11 mouse cellular contexts compared by ENCODE assay signal in the genomic region with DNA sequence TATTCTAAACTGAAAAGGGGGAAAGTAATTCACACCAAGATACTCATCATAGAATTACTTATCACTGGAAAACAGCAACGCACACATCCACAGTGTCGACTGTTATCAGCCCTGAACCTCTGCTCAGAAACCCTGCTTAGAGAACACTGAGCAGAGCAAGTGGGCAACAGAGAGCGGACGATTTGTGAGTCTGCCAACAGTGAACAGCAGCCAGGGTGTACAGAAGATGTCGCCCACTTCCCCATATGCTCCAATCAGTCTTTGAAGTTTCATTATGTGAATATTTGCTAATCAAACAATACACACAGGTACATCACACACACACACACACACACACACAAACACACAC. TPM values are rescaled to one million over a fixed set of nuclear protein-coding genes. Genes with fewer than 3 reads are reported as not detected.
DNase-seq lines count a peak whose midpoint lies in the region; ATAC-seq and TF ChIP-seq lines count a peak whose summit lies in the region.
"Had no signal": no experiment of that assay in that cellular context is flagged by ENCODE, and none has a peak within 500 bp of the region (broad histone marks: within the 10 kb centered on the region; RNA-seq: fewer than 3 reads in every experiment).

No protein-coding gene starts in this region.

- no peak for TF ChIP-seq CTCF in heart, postnatal 0 days (IDR thresholded peaks at IDR 0.05; ENCODE audit: low read depth)
- TF ChIP-seq CTCF in MEL (IDR thresholded peaks at IDR 0.05 in 2 of 3, conservative IDR thresholded peaks at IDR 0.05 in 1 of 3; ENCODE audit: control insufficient read depth in 1 of 3, insufficient read depth in 1 of 3, low read depth in 2 of 3, low read length in 3 of 3, poor library complexity in 1 of 3, severe bottlenecking in 1 of 3): no peak

- no peak for ATAC-seq in heart, postnatal 0 days (ENCODE audit: insufficient read depth, low read depth)
- peak; percentile 71 for ATAC-seq in common myeloid progenitor, adult 5-6 weeks (replicated peaks; ENCODE audit: low read depth, poor library complexity, severe bottlenecking)
- peak; percentile 84 for ATAC-seq in liver, embryonic 12.5 days
- no peak for ATAC-seq in neural tube, embryonic 15.5 days (ENCODE audit: low FRiP score)
- ATAC-seq in erythroid progenitor cell, adult 5-6 weeks (replicated peaks; ENCODE audit: low FRiP score, poor library complexity, severe bottlenecking): no peak

- TF ChIP-seq EP300 in heart, postnatal 0 days (IDR thresholded peaks at IDR 0.05; ENCODE audit: low read depth): no peak
- peak; percentile 92 to 94 for TF ChIP-seq EP300 in MEL (IDR thresholded peaks at IDR 0.05; ENCODE audit: low read depth in 1 of 2, low read length in 2 of 2)

- TF ChIP-seq POLR2A in MEL (IDR thresholded peaks at IDR 0.05; ENCODE audit: control insufficient read depth in 1 of 2, insufficient read depth in 1 of 2, low read depth in 1 of 2, low read length in 2 of 2, poor library complexity in 1 of 2): 0 out of 4 replicates have a peak, but pooled peaks of 1 of the 2 experiments have one; percentile 7

- 20% methylated on average over 5 of the region's 5 CpGs for WGBS in heart, postnatal 0 days
- WGBS in liver, embryonic 12.5 days (ENCODE audit: insufficient replicate concordance): 11% methylated on average over 5 of the region's 5 CpGs
- 74% methylated on average over 5 of the region's 5 CpGs for WGBS in neural tube, embryonic 15.5 days

- peaks cover 31% of the 10 kb centered on the region for H3K4me1 ChIP-seq in heart, postnatal 0 days (ENCODE audit: control insufficient read depth, insufficient read depth)
- H3K4me1 ChIP-seq in MEL (ENCODE audit: control insufficient read depth in 1 of 2, insufficient read depth in 2 of 2, low read length in 2 of 2): peaks cover 21 to 38% of the 10 kb centered on the region in 2 experiments
- peaks cover 48% of the 10 kb centered on the region for H3K4me1 ChIP-seq in liver, embryonic 12.5 days
- H3K4me1 ChIP-seq in neural tube, embryonic 15.5 days: peaks cover 30% of the 10 kb centered on the region

- no peak for TF ChIP-seq RAD21 in MEL (IDR thresholded peaks at IDR 0.05; ENCODE audit: low read depth, low read length)

- H3K4me3 ChIP-seq in heart, postnatal 0 days (ENCODE audit: low read depth, low read length): no peak overlapping the region
- peak overlapping the region; percentile 48 to 49 for H3K4me3 ChIP-seq in MEL (ENCODE audit: control insufficient read depth in 1 of 2, insufficient read depth in 1 of 2, low read depth in 2 of 2, low read length in 2 of 2)
- H3K4me3 ChIP-seq in liver, embryonic 12.5 days: peak overlapping the region; percentile 8; the same call in 1 of the 2 replicates
- no peak overlapping the region for H3K4me3 ChIP-seq in neural tube, embryonic 15.5 days (replicated peaks)

- no peak for DNase-seq in heart, postnatal 0 days (ENCODE audit: low spot score)
- no peak for DNase-seq in heart, adult 11 months
- peak; percentile 93 for DNase-seq in MEL (ENCODE audit: low read depth, low spot score)
- no peak for DNase-seq in adrenal gland, adult 8-10 months
- DNase-seq: cerebellum, adult 9-11 months; thymus, postnatal 4 days had no signal

- H3K9me3 ChIP-seq in heart, postnatal 0 days (replicated peaks; ENCODE audit: control insufficient read depth, low read length): no peaks in the 10 kb centered on the region
- no peaks in the 10 kb centered on the region for H3K9me3 ChIP-seq in MEL (replicated peaks; ENCODE audit: insufficient read depth, low read length)
- H3K9me3 ChIP-seq in liver, embryonic 12.5 days (replicated peaks): no peaks in the 10 kb centered on the region
- no peaks in the 10 kb centered on the region for H3K9me3 ChIP-seq in neural tube, embryonic 15.5 days (replicated peaks)

- peak overlapping the region; percentile 52 for H3K27ac ChIP-seq in heart, postnatal 0 days (ENCODE audit: low read depth)
- peak overlapping the region; percentile 88 for H3K27ac ChIP-seq in MEL (ENCODE audit: control insufficient read depth, low read depth, low read length)
- H3K27ac ChIP-seq in liver, embryonic 12.5 days: peak overlapping the region; percentile 58; the same call in 1 of the 2 replicates
- H3K27ac ChIP-seq in neural tube, embryonic 15.5 days (replicated peaks): no peak overlapping the region

- H3K9ac ChIP-seq in heart, postnatal 0 days (replicated peaks; ENCODE audit: low read depth, low read length): no peak overlapping the region
- H3K9ac ChIP-seq in MEL (ENCODE audit: control insufficient read depth, low read depth, low read length, poor library complexity, severe bottlenecking): peak overlapping the region; percentile 51; the same call in 1 of the 2 replicates
- no peak overlapping the region for H3K9ac ChIP-seq in liver, embryonic 12.5 days
- H3K9ac ChIP-seq in neural tube, embryonic 15.5 days (replicated peaks): no peak overlapping the region

- H3K27me3 ChIP-seq in heart, postnatal 0 days (ENCODE audit: control insufficient read depth, insufficient read depth, low read length): no peaks in the 10 kb centered on the region
- H3K27me3 ChIP-seq in MEL (ENCODE audit: control insufficient read depth in 1 of 2, insufficient read depth in 2 of 2, low read length in 2 of 2): no peaks in the 10 kb centered on the region
- 0 out of 2 replicates have a peak, but pooled peaks cover 7% of the 10 kb centered on the region for H3K27me3 ChIP-seq in liver, embryonic 12.5 days (replicated peaks)
- no peaks in the 10 kb centered on the region for H3K27me3 ChIP-seq in neural tube, embryonic 15.5 days (replicated peaks)

- peaks cover 14% of the 10 kb centered on the region for H3K36me3 ChIP-seq in heart, postnatal 0 days (replicated peaks; ENCODE audit: control insufficient read depth, insufficient read depth, low read length)
- peaks cover 0 to 36% of the 10 kb centered on the region in 2 experiments; a peak in 2 of 4 replicates for H3K36me3 ChIP-seq in MEL (ENCODE audit: control insufficient read depth in 1 of 2, insufficient read depth in 2 of 2, low read length in 2 of 2)
- peaks cover 12% of the 10 kb centered on the region; the same call in 1 of the 2 replicates for H3K36me3 ChIP-seq in liver, embryonic 12.5 days
- H3K36me3 ChIP-seq in neural tube, embryonic 15.5 days: peaks cover 10% of the 10 kb centered on the region

- no peaks in the 10 kb centered on the region for H3K79me2 ChIP-seq in MEL (ENCODE audit: control insufficient read depth, insufficient read depth, low read length, poor library complexity)

- H3K4me2 ChIP-seq in heart, postnatal 0 days (ENCODE audit: low read depth, low read length): no peak overlapping the region
- peak overlapping the region; percentile 57 for H3K4me2 ChIP-seq in liver, embryonic 12.5 days
- H3K4me2 ChIP-seq in neural tube, embryonic 15.5 days: no peak overlapping the region
- H3K4me2 ChIP-seq: midbrain, embryonic 11.5 days had no signal

TF ChIP-seq in MEL, 35 proteins besides CTCF, POLR2A, EP300 and RAD21 (continues in another document):
- TF ChIP-seq TCF12 (IDR thresholded peaks at IDR 0.05; ENCODE audit: low read depth, low read length) (peak; percentile 98), UBTF (IDR thresholded peaks at IDR 0.05; ENCODE audit: borderline replicate concordance, insufficient read depth, low read depth, low read length) (no peak), GATA1 (IDR thresholded peaks at IDR 0.05; ENCODE audit: low read depth, low read length) (peak; percentile 97), MAFK (IDR thresholded peaks at IDR 0.05; ENCODE audit: borderline replicate concordance, low read depth, low read length) (no peak), POLR2AphosphoS5 (IDR thresholded peaks at IDR 0.05; ENCODE audit: borderline replicate concordance, low read depth, low read length) (no peak), POLR2AphosphoS2 (IDR thresholded peaks at IDR 0.05; ENCODE audit: low read length) (no peak), HCFC1 (IDR thresholded peaks at IDR 0.05; ENCODE audit: low read depth, low read length) (peak; percentile 11; the same call in 1 of the 2 replicates), SIN3A (IDR thresholded peaks at IDR 0.05; ENCODE audit: low read length) (no peak), ETS1 (IDR thresholded peaks at IDR 0.05; ENCODE audit: low read depth, low read length) (peak; percentile 87), ZMIZ1 (IDR thresholded peaks at IDR 0.05; ENCODE audit: low read depth, low read length) (no peak), ZKSCAN1 (IDR thresholded peaks at IDR 0.05; ENCODE audit: low read depth, low read length) (no peak), RCOR1 (IDR thresholded peaks at IDR 0.05; ENCODE audit: low read depth, low read length) (peak; percentile 89), MAX (IDR thresholded peaks at IDR 0.05; ENCODE audit: low read length) (no peak), TBP (IDR thresholded peaks at IDR 0.05; ENCODE audit: low read depth, low read length) (peak; percentile 94), BHLHE40 (IDR thresholded peaks at IDR 0.05; ENCODE audit: borderline replicate concordance, low read depth, low read length) (0 out of 2 replicates have a peak, but pooled peaks have one; percentile 10), GABPA (IDR thresholded peaks at IDR 0.05; ENCODE audit: low read depth, low read length) (no peak), ELF1 (IDR thresholded peaks at IDR 0.05; ENCODE audit: low read depth, low read length) (no peak), TAL1 (IDR thresholded peaks at IDR 0.05; ENCODE audit: low read length) (peak; percentile 98), MYB (IDR thresholded peaks at IDR 0.05; ENCODE audit: low read depth, low read length) (0 out of 2 replicates have a peak, but pooled peaks have one; percentile 42), JUND (IDR thresholded peaks at IDR 0.05; ENCODE audit: low read depth, low read length) (no peak), KAT2A (conservative IDR thresholded peaks at IDR 0.05; ENCODE audit: low read depth, low read length) (no peak), USF1 (IDR thresholded peaks at IDR 0.05; ENCODE audit: low read depth, low read length) (no peak)

RNA-seq across cellular contexts. Expression of a gene that starts 23.6 kb away (rescaled TPM):
- total RNA-seq in heart, postnatal 0 days (2014; rRNA removed; ENCODE audit: low replicate concordance): 22.8 and 31.5 TPM in 2 replicates
- 13.4 and 14.0 TPM in 2 replicates for polyA plus RNA-seq in heart, postnatal 0 days (2015; fragmentation: Nextera tagmentation; extraction: Ambion mirVana)
- 1.3 and 2.1 TPM in 2 replicates for total RNA-seq in MEL (2012; rRNA removed)
- 1 to 10 TPM in 1 of 2 experiments, not detected in 1; 2.0 TPM for polyA plus RNA-seq in MEL (2012; ENCODE audit: insufficient read depth in 1 of 2, insufficient read length in 2 of 2, low read depth in 1 of 2, low replicate concordance in 2 of 2, missing spikeins in 1 of 2)
- total RNA-seq in common myeloid progenitor, adult 5-6 weeks (2017): 15.5 and 20.6 TPM in 2 replicates
- polyA plus RNA-seq in liver, embryonic 12.5 days (2016; fragmentation: Nextera tagmentation; extraction: Ambion mirVana): 9.5 and 9.6 TPM in 2 replicates
- total RNA-seq in adrenal gland, adult 8-10 months (2022): 10 to 100 TPM; 24.2 to 37.3 (median 28.3) TPM
- 54.3 and 59.0 TPM in 2 replicates for polyA plus RNA-seq in neural tube, embryonic 15.5 days (2015; fragmentation: Nextera tagmentation; extraction: Ambion mirVana)
- 1.1 TPM in 1 of 2 replicates, not detected in the other for total RNA-seq in erythroid progenitor cell, adult 5-6 weeks (2015; ENCODE audit: low replicate concordance)
- 1.2 TPM in 2 replicates for total RNA-seq in erythroid progenitor cell, adult 5-6 weeks (2017; ENCODE audit: low replicate concordance)

Comparison
In these comparisons a context has a peak if more than half of its experiments do, and no peak if none do; other contexts are left out.
1. ATAC-seq: peak in common myeloid progenitor, adult 5-6 weeks (single experiment) and liver, embryonic 12.5 days (single experiment); none in heart, postnatal 0 days (single experiment), neural tube, embryonic 15.5 days (single experiment) and erythroid progenitor cell, adult 5-6 weeks (single experiment).
2. H3K4me3 ChIP-seq: peak in MEL (2 of 2) and liver, embryonic 12.5 days (single experiment); none in heart, postnatal 0 days (single experiment) and neural tube, embryonic 15.5 days (single experiment).